8 mouse cellular contexts compared by ENCODE assay signal in genomic region chr2:30691857-30692560, GRCm38 (mm10).
A peak's percentile ranks its signal among the peaks of the same experiment; 100 is the strongest.
DNase-seq lines count a peak whose midpoint lies in the region; ATAC-seq lines count a peak whose summit lies in the region.

No protein-coding gene starts in this region.

- no peak overlapping the region for H3K4me2 ChIP-seq in hindbrain, embryonic 11.5 days (replicated peaks; ENCODE audit: low read depth, low read length)
- H3K4me2 ChIP-seq in lung, embryonic 16.5 days (ENCODE audit: low read depth, low read length), result peak overlapping the region; percentile 80; the same call in 1 of the 2 replicates

- no peaks in the 10 kb centered on the region for H3K27me3 ChIP-seq in hindbrain, embryonic 11.5 days (ENCODE audit: control insufficient read depth, insufficient read depth, low read length)
- H3K27me3 ChIP-seq in lung, embryonic 16.5 days (ENCODE audit: control insufficient read depth, insufficient read depth, low read depth, low read length), result no peaks in the 10 kb centered on the region

- ATAC-seq in hindbrain, embryonic 11.5 days (ENCODE audit: low FRiP score), result peak; percentile 38; the same call in 1 of the 2 replicates
- ATAC-seq in lung, embryonic 16.5 days (ENCODE audit: low read depth), result peak; percentile 50
- ATAC-seq in megakaryocyte, adult 5-6 weeks (ENCODE audit: poor library complexity, severe bottlenecking), result no peak

- 4% methylated on average over 11 of the region's 11 CpGs for WGBS in hindbrain, embryonic 11.5 days
- 9% methylated on average over 11 of the region's 11 CpGs for WGBS in lung, embryonic 16.5 days

- DNase-seq in Muller cell, postnatal 12 days (ENCODE audit: inconsistent ontology term), result peak; percentile 97
- peak; percentile 98 for DNase-seq in cerebellum, adult 11-12 months
- DNase-seq in frontal cortex, postnatal 10 days (ENCODE audit: low spot score in 2 of 2), result peak; percentile 84 to 90
- peak; percentile 72 for DNase-seq in hindbrain, embryonic 11.5 days (ENCODE audit: low spot score)
- DNase-seq in layer of hippocampus, adult 9-11 months, result peak; percentile 95
- DNase-seq in right cerebral cortex, postnatal 14 days, result peak; percentile 87

- no peak overlapping the region for H3K4me3 ChIP-seq in hindbrain, embryonic 11.5 days (ENCODE audit: low read depth, low read length)
- no peak overlapping the region for H3K4me3 ChIP-seq in lung, embryonic 16.5 days (ENCODE audit: low read length)

- H3K9ac ChIP-seq in hindbrain, embryonic 11.5 days (ENCODE audit: low read depth, low read length), result peak overlapping the region; percentile 46
- peak overlapping the region; percentile 62 for H3K9ac ChIP-seq in lung, embryonic 16.5 days (ENCODE audit: low read length)

- H3K4me1 ChIP-seq in hindbrain, embryonic 11.5 days (replicated peaks; ENCODE audit: control insufficient read depth, insufficient read depth, low read length), result peaks cover 41% of the 10 kb centered on the region
- peaks cover 49% of the 10 kb centered on the region for H3K4me1 ChIP-seq in lung, embryonic 16.5 days (replicated peaks; ENCODE audit: control insufficient read depth, insufficient read depth, low read length)

- H3K27ac ChIP-seq in hindbrain, embryonic 11.5 days (ENCODE audit: low read depth, low read length), result peak overlapping the region; percentile 100
- peak overlapping the region; percentile 98 for H3K27ac ChIP-seq in lung, embryonic 16.5 days (ENCODE audit: low read length)

- no peaks in the 10 kb centered on the region for H3K36me3 ChIP-seq in hindbrain, embryonic 11.5 days (ENCODE audit: control insufficient read depth, insufficient read depth, low read length)
- H3K36me3 ChIP-seq in lung, embryonic 16.5 days (ENCODE audit: control insufficient read depth, insufficient read depth, low read length), result no peaks in the 10 kb centered on the region

- H3K9me3 ChIP-seq in hindbrain, embryonic 11.5 days (ENCODE audit: control insufficient read depth, low read length), result no peaks in the 10 kb centered on the region
- peaks cover 3% of the 10 kb centered on the region for H3K9me3 ChIP-seq in lung, embryonic 16.5 days (ENCODE audit: control insufficient read depth, low read length)
